ENCODE assay signal across 20 mouse cellular contexts in genomic region chr2:123385622-123386418, GRCm38 (mm10).
A peak's percentile ranks its signal among the peaks of the same experiment; 100 is the strongest.
DNase-seq lines count a peak whose midpoint lies in the region; ATAC-seq and TF ChIP-seq lines count a peak whose summit lies in the region.
"Had no signal": no experiment of that assay in that cellular context is flagged by ENCODE, and none has a peak within 500 bp of the region (broad histone marks: within the 10 kb centered on the region; RNA-seq: fewer than 3 reads in every experiment).

No protein-coding gene starts in this region.

- peak; percentile 16 for DNase-seq in forebrain, postnatal 0 days
- DNase-seq in retina, embryonic 14.5 days (ENCODE audit: low spot score): peak; percentile 15
- DNase-seq in retina, postnatal 1 day: no peak
- DNase-seq in cerebellum, postnatal 10 days: peak; percentile 56 to 67
- DNase-seq in layer of hippocampus, adult 9-10 months (ENCODE audit: low spot score): no peak
- DNase-seq in yolk sac, embryonic 10.5 days (ENCODE audit: low spot score): no peak
- DNase-seq: adrenal gland, postnatal 10 days; kidney, postnatal 10 days; liver; lung, postnatal 10 days; spleen, adult 18-20 months had no signal

- no peak overlapping the region for H3K27ac ChIP-seq in forebrain, postnatal 0 days (ENCODE audit: low read depth, low read length)
- H3K27ac ChIP-seq in forebrain, embryonic 12.5 days: no peak overlapping the region
- H3K27ac ChIP-seq in midbrain, embryonic 16.5 days (ENCODE audit: low read length): no peak overlapping the region
- H3K27ac ChIP-seq: embryonic facial prominence, embryonic 12.5 days; forebrain, embryonic 13.5 days; intestine, embryonic 15.5 days; midbrain, embryonic 12.5 days had no signal

- H3K4me2 ChIP-seq in forebrain, postnatal 0 days (ENCODE audit: low read depth): no peak overlapping the region
- no peak overlapping the region for H3K4me2 ChIP-seq in forebrain, embryonic 12.5 days
- H3K4me2 ChIP-seq in midbrain, embryonic 16.5 days (ENCODE audit: low read length): no peak overlapping the region
- H3K4me2 ChIP-seq: embryonic facial prominence, embryonic 12.5 days; forebrain, embryonic 13.5 days; heart, embryonic 15.5 days; intestine, embryonic 15.5 days; midbrain, embryonic 12.5 days had no signal

- no peak overlapping the region for H3K9ac ChIP-seq in forebrain, postnatal 0 days
- no peak overlapping the region for H3K9ac ChIP-seq in forebrain, embryonic 12.5 days
- H3K9ac ChIP-seq in midbrain, embryonic 16.5 days (ENCODE audit: low read depth, low read length): no peak overlapping the region
- H3K9ac ChIP-seq: embryonic facial prominence, embryonic 12.5 days; forebrain, embryonic 13.5 days; heart, embryonic 15.5 days; intestine, embryonic 15.5 days; midbrain, embryonic 12.5 days had no signal

- no peak for TF ChIP-seq CTCF in forebrain, postnatal 0 days (IDR thresholded peaks at IDR 0.05; ENCODE audit: low read depth)

- no peaks in the 10 kb centered on the region for H3K4me1 ChIP-seq in forebrain, postnatal 0 days (ENCODE audit: insufficient read depth)
- peaks cover 8% of the 10 kb centered on the region; the same call in 1 of the 2 replicates for H3K4me1 ChIP-seq in forebrain, embryonic 12.5 days
- H3K4me1 ChIP-seq in midbrain, embryonic 16.5 days (ENCODE audit: control insufficient read depth, insufficient read depth, low read length): no peaks in the 10 kb centered on the region
- H3K4me1 ChIP-seq: heart, embryonic 15.5 days; intestine, embryonic 15.5 days; midbrain, embryonic 12.5 days had no signal

- WGBS in forebrain, postnatal 0 days: 49% methylated on average over 6 of the region's 6 CpGs
- 53% methylated on average over 6 of the region's 6 CpGs for WGBS in forebrain, embryonic 12.5 days
- WGBS in midbrain, embryonic 16.5 days: 45% methylated on average over 6 of the region's 6 CpGs

- ATAC-seq in forebrain, postnatal 0 days: peak; percentile 69; the same call in 1 of the 2 replicates
- no peak for ATAC-seq in forebrain, embryonic 12.5 days (ENCODE audit: low FRiP score)
- ATAC-seq in midbrain, embryonic 16.5 days: 0 out of 2 replicates have a peak, but pooled peaks have one; percentile 56
- ATAC-seq: CD4-positive, CD25-positive, alpha-beta regulatory T cell, adult 4 months; intestine, embryonic 15.5 days; Patski had no signal

- no peak overlapping the region for H3K4me3 ChIP-seq in forebrain, postnatal 0 days (ENCODE audit: low read depth, low read length)
- H3K4me3 ChIP-seq in forebrain, embryonic 12.5 days (replicated peaks): no peak overlapping the region
- H3K4me3 ChIP-seq in midbrain, embryonic 16.5 days (ENCODE audit: low read depth, low read length): no peak overlapping the region
- H3K4me3 ChIP-seq: embryonic facial prominence, embryonic 12.5 days; forebrain, embryonic 13.5 days; heart, embryonic 15.5 days; intestine, embryonic 15.5 days; midbrain, embryonic 12.5 days had no signal

- no peaks in the 10 kb centered on the region for H3K27me3 ChIP-seq in forebrain, postnatal 0 days (ENCODE audit: insufficient read depth, low read length)
- no peaks in the 10 kb centered on the region for H3K27me3 ChIP-seq in forebrain, embryonic 12.5 days
- no peaks in the 10 kb centered on the region for H3K27me3 ChIP-seq in midbrain, embryonic 16.5 days (ENCODE audit: control insufficient read depth, insufficient read depth, low read depth, low read length)
- H3K27me3 ChIP-seq: embryonic facial prominence, embryonic 12.5 days; forebrain, embryonic 13.5 days; heart, embryonic 15.5 days; intestine, embryonic 15.5 days; midbrain, embryonic 12.5 days; Patski had no signal

- no peaks in the 10 kb centered on the region for H3K9me3 ChIP-seq in forebrain, postnatal 0 days (ENCODE audit: low read length)
- no peaks in the 10 kb centered on the region for H3K9me3 ChIP-seq in forebrain, embryonic 12.5 days
- no peaks in the 10 kb centered on the region for H3K9me3 ChIP-seq in midbrain, embryonic 16.5 days (replicated peaks; ENCODE audit: control insufficient read depth, low read length, poor library complexity, severe bottlenecking)
- H3K9me3 ChIP-seq: embryonic facial prominence, embryonic 12.5 days; forebrain, embryonic 13.5 days; heart, embryonic 15.5 days; intestine, embryonic 15.5 days; midbrain, embryonic 12.5 days had no signal

- H3K36me3 ChIP-seq in forebrain, postnatal 0 days (ENCODE audit: insufficient read depth): no peaks in the 10 kb centered on the region
- no peaks in the 10 kb centered on the region for H3K36me3 ChIP-seq in forebrain, embryonic 12.5 days (replicated peaks)
- H3K36me3 ChIP-seq in midbrain, embryonic 16.5 days (ENCODE audit: control insufficient read depth, insufficient read depth, low read length): no peaks in the 10 kb centered on the region
- H3K36me3 ChIP-seq: embryonic facial prominence, embryonic 12.5 days; heart, embryonic 15.5 days; intestine, embryonic 15.5 days; midbrain, embryonic 12.5 days had no signal

Comparison
In these comparisons a context has a peak if more than half of its experiments do, and no peak if none do; other contexts are left out.
1. DNase-seq: peak in forebrain, postnatal 0 days (single experiment), retina, embryonic 14.5 days (single experiment) and cerebellum, postnatal 10 days (2 of 2); none in retina, postnatal 1 day (single experiment), layer of hippocampus, adult 9-10 months (single experiment) and yolk sac, embryonic 10.5 days (single experiment).